Mouse (Mus musculus) MEL (cell line): ENCODE data around the gene Prdm16. TPM values are rescaled to one million over a fixed set of nuclear protein-coding genes. Genes with fewer than 3 reads are reported as not detected.

Experiments used
- DNase-seq: peaks from one replicate; pipeline ENCODE4 v3.0.0; 2011; ENCODE audit warnings: low read depth, low spot score
- H3K27ac ChIP-seq: 2 replicates; pipeline ENCODE4 v1.5.1; 2012; ENCODE audit warnings: low read depth, mild to moderate bottlenecking, control low read depth, low read length, moderate library complexity; ENCODE audit not compliant: control insufficient read depth
- H3K27me3 ChIP-seq, 2 experiments: fragments of 150-350 bp in 1 of 2; sonication (generic) in 1 of 2; 2 replicates each; pipeline ENCODE4 v1.6.1; 2012; ENCODE audit warnings: low read length in 2 of 2, mild to moderate bottlenecking in 2 of 2, improper control_type of control experiment in 1 of 2, moderate library complexity in 1 of 2; ENCODE audit not compliant: insufficient read depth in 2 of 2, control insufficient read depth in 1 of 2
- H3K36me3 ChIP-seq, 2 experiments: 2 replicates each; pipeline ENCODE4 v1.6.1; 2012 to 2014; ENCODE audit warnings: low read length in 2 of 2, improper control_type of control experiment in 1 of 2, inconsistent platforms in 1 of 2, mild to moderate bottlenecking in 1 of 2; ENCODE audit not compliant: insufficient read depth in 2 of 2, control insufficient read depth in 1 of 2
- H3K4me1 ChIP-seq, 2 experiments: fragments of 150-350 bp in 1 of 2; sonication (generic) in 1 of 2; 2 replicates each; pipeline ENCODE4 v1.6.1; 2012; ENCODE audit warnings: low read length in 2 of 2, improper control_type of control experiment in 1 of 2, mild to moderate bottlenecking in 1 of 2; ENCODE audit not compliant: insufficient read depth in 2 of 2, control insufficient read depth in 1 of 2
- H3K4me3 ChIP-seq, 2 experiments: fragments of 150-350 bp in 1 of 2; sonication (generic) in 1 of 2; 2 replicates each; pipeline ENCODE4 v1.5.1; 2012; ENCODE audit warnings: low read depth in 2 of 2, low read length in 2 of 2, mild to moderate bottlenecking in 2 of 2, moderate library complexity in 2 of 2, control low read depth in 1 of 2, improper control_type of control experiment in 1 of 2; ENCODE audit not compliant: control insufficient read depth in 1 of 2, insufficient read depth in 1 of 2
- H3K79me2 ChIP-seq: 2 replicates; pipeline ENCODE4 v1.6.1; 2012; ENCODE audit warnings: mild to moderate bottlenecking, low read length, moderate library complexity; ENCODE audit not compliant: control insufficient read depth, poor library complexity, insufficient read depth
- H3K9ac ChIP-seq: 2 replicates; pipeline ENCODE4 v1.6.1; 2012; ENCODE audit warnings: low read depth, mild to moderate bottlenecking, control low read depth, low read length, moderate library complexity; ENCODE audit not compliant: control insufficient read depth, poor library complexity, severe bottlenecking
- H3K9me3 ChIP-seq: fragments of 150-350 bp; sonication (generic); replicated peaks from 2 replicates; pipeline ENCODE4 v1.6.1; 2012; ENCODE audit warnings: mild to moderate bottlenecking, low read length, improper control_type of control experiment, moderate library complexity; ENCODE audit not compliant: insufficient read depth
- CTCF ChIP-seq, 3 experiments: IDR thresholded peaks in 2 of 3; conservative IDR thresholded peaks in 1 of 3; 2 replicates each; pipeline ENCODE4 v1.5.1; 2011 to 2012; ENCODE audit warnings: low read length in 3 of 3, low read depth in 2 of 3, mild to moderate bottlenecking in 2 of 3, improper control_type of control experiment in 1 of 3, inconsistent platforms in 1 of 3, mixed read lengths in 1 of 3, moderate library complexity in 1 of 3; ENCODE audit not compliant: control insufficient read depth in 1 of 3, insufficient read depth in 1 of 3, poor library complexity in 1 of 3, severe bottlenecking in 1 of 3
- E2F4 ChIP-seq: IDR thresholded peaks from 2 replicates; pipeline ENCODE4 v1.6.1; 2011; ENCODE audit warnings: low read depth, low read length, improper control_type of control experiment, borderline replicate concordance
- ELF1 ChIP-seq: IDR thresholded peaks from 2 replicates; pipeline ENCODE4 v1.6.1; 2014; ENCODE audit warnings: low read depth, mild to moderate bottlenecking, inconsistent platforms, low read length, improper control_type of control experiment, moderate library complexity
- EP300 ChIP-seq, 2 experiments: IDR thresholded peaks; 2 replicates each; pipeline ENCODE4 v1.6.1; 2011; ENCODE audit warnings: improper control_type of control experiment in 2 of 2, low read length in 2 of 2, low read depth in 1 of 2, mild to moderate bottlenecking in 1 of 2
- ETS1 ChIP-seq: IDR thresholded peaks from 2 replicates; pipeline ENCODE4 v1.6.1; 2012; ENCODE audit warnings: low read depth, mild to moderate bottlenecking, inconsistent platforms, low read length, improper control_type of control experiment, moderate library complexity
- GATA1 ChIP-seq: IDR thresholded peaks from 2 replicates; pipeline ENCODE4 v1.6.1; 2011; ENCODE audit warnings: low read depth, low read length, improper control_type of control experiment
- HCFC1 ChIP-seq: IDR thresholded peaks from 2 replicates; pipeline ENCODE4 v1.6.1; 2012; ENCODE audit warnings: low read depth, mild to moderate bottlenecking, inconsistent platforms, low read length, improper control_type of control experiment, moderate library complexity
- KAT2A ChIP-seq: conservative IDR thresholded peaks from 2 replicates; pipeline ENCODE4 v1.6.1; 2012; ENCODE audit warnings: low read depth, low read length, improper control_type of control experiment, inconsistent platforms
- MAFK ChIP-seq: IDR thresholded peaks from 2 replicates; pipeline ENCODE4 v1.6.1; 2011; ENCODE audit warnings: low read depth, mild to moderate bottlenecking, low read length, improper control_type of control experiment, borderline replicate concordance
- MXI1 ChIP-seq: IDR thresholded peaks from 2 replicates; pipeline ENCODE4 v1.6.1; 2011; ENCODE audit warnings: mild to moderate bottlenecking, low read depth, low read length, improper control_type of control experiment
- MYB ChIP-seq: IDR thresholded peaks from 2 replicates; pipeline ENCODE4 v1.6.1; 2011; ENCODE audit warnings: mild to moderate bottlenecking, low read depth, low read length, improper control_type of control experiment
- MYC ChIP-seq: IDR thresholded peaks from 2 replicates; pipeline ENCODE4 v1.6.1; 2011; ENCODE audit warnings: low read depth, mild to moderate bottlenecking, low read length, improper control_type of control experiment, moderate library complexity
- NELFE ChIP-seq: IDR thresholded peaks from 2 replicates; pipeline ENCODE4 v1.6.1; 2011; ENCODE audit warnings: low read depth, low read length, improper control_type of control experiment
- NRF1 ChIP-seq: IDR thresholded peaks from 2 replicates; pipeline ENCODE4 v1.6.1; 2014; ENCODE audit warnings: low read depth, mild to moderate bottlenecking, inconsistent platforms, low read length, improper control_type of control experiment, moderate library complexity; ENCODE audit not compliant: poor library complexity, insufficient read depth, severe bottlenecking
- POLR2A ChIP-seq, 2 experiments: IDR thresholded peaks; 2 replicates each; pipeline ENCODE4 v1.6.1; 2011 to 2012; ENCODE audit warnings: low read length in 2 of 2, mild to moderate bottlenecking in 2 of 2, control low read depth in 1 of 2, improper control_type of control experiment in 1 of 2, low read depth in 1 of 2, moderate library complexity in 1 of 2; ENCODE audit not compliant: control insufficient read depth in 1 of 2, insufficient read depth in 1 of 2, poor library complexity in 1 of 2
- POLR2AphosphoS2 ChIP-seq: IDR thresholded peaks from 2 replicates; pipeline ENCODE4 v1.6.1; 2011; ENCODE audit warnings: low read length, improper control_type of control experiment
- SIN3A ChIP-seq: IDR thresholded peaks from 2 replicates; pipeline ENCODE4 v1.6.1; 2012; ENCODE audit warnings: low read length, improper control_type of control experiment, inconsistent platforms
- SMC3 ChIP-seq: IDR thresholded peaks from 2 replicates; pipeline ENCODE4 v1.6.1; 2011; ENCODE audit warnings: low read depth, low read length, improper control_type of control experiment
- TAL1 ChIP-seq: IDR thresholded peaks from 2 replicates; pipeline ENCODE4 v1.6.1; 2012; ENCODE audit warnings: mild to moderate bottlenecking, inconsistent platforms, low read length, moderate library complexity, mixed read lengths
- TBP ChIP-seq: IDR thresholded peaks from 2 replicates; pipeline ENCODE4 v1.8.0; 2011; ENCODE audit warnings: low read depth, low read length, improper control_type of control experiment
- TCF12 ChIP-seq: IDR thresholded peaks from 2 replicates; pipeline ENCODE4 v1.6.1; 2014; ENCODE audit warnings: low read depth, mild to moderate bottlenecking, inconsistent platforms, low read length, improper control_type of control experiment, moderate library complexity
- UBTF ChIP-seq: IDR thresholded peaks from 2 replicates; pipeline ENCODE4 v1.6.1; 2012; ENCODE audit warnings: low read depth, mild to moderate bottlenecking, inconsistent platforms, low read length, improper control_type of control experiment, moderate library complexity, borderline replicate concordance; ENCODE audit not compliant: insufficient read depth
- USF2 ChIP-seq, 2 experiments: IDR thresholded peaks; 2 replicates each; pipeline ENCODE4 v1.6.1; 2011 to 2012; ENCODE audit warnings: improper control_type of control experiment in 2 of 2, low read length in 2 of 2, borderline replicate concordance in 1 of 2, inconsistent platforms in 1 of 2, low read depth in 1 of 2, mild to moderate bottlenecking in 1 of 2; ENCODE audit not compliant: insufficient read depth in 1 of 2
- ZNF384 ChIP-seq: IDR thresholded peaks from 2 replicates; pipeline ENCODE4 v1.6.1; 2012; ENCODE audit warnings: low read depth, mild to moderate bottlenecking, inconsistent platforms, low read length, improper control_type of control experiment
- polyA plus RNA-seq, 2 experiments: library from polyadenylated mRNA; stranded (reverse) in 1 of 2; unstranded in 1 of 2; fragments of >175 nt in 1 of 2; fragments of >200 nt in 1 of 2; gene quantifications; 2 replicates each; pipeline versions ENCODE4 v1.2.1 to v1.2.4; 2012; ENCODE audit warnings: low replicate concordance in 2 of 2, low read depth in 1 of 2; ENCODE audit not compliant: insufficient read length in 2 of 2, insufficient read depth in 1 of 2, missing spikeins in 1 of 2
- total RNA-seq: library from RNA; depleted of rRNA; stranded (reverse); fragments of 300-350 nt; gene quantifications from 2 replicates; pipeline ENCODE4 v1.2.3, GENCODE M21; 2012

The Prdm16 gene
- total and polyA plus RNA-seq, 3 experiments: not detected

DNA sequence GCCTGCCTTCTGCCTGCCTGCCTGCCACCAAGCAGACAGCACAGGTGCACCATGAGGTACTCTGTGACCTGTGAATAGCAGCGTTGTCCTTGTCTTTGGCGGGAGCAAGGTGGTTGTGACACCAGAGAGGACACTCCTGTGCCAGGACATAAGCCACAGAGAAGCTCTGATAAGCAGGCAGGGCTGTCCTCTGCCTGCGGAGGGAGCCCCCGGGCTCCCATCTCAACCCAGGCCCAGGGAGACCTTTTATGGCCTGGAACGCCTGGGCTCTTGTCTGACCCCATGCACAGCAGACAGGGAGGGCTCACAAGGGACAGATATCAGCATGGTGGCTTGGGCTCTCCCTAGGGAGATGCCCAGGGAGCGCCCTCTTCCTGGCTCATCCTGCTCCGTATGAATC is 118.7 kb downstream of the Prdm16 start:
- Histone ChIP-seq H3K36me3 (no peaks in the 10 kb centered on the region), H3K4me1 (no peaks in the 10 kb centered on the region), H3K9ac (no peak overlapping the region), H3K9me3 (no peaks in the 10 kb centered on the region), H3K27ac (no peak overlapping the region), H3K4me3 (no peak overlapping the region), H3K27me3 (no peaks in the 10 kb centered on the region), H3K79me2 (no peaks in the 10 kb centered on the region)
- no peak for TF ChIP-seq E2F4
- no peak for TF ChIP-seq MYC
- no peak for TF ChIP-seq MYB
- TF ChIP-seq HCFC1: no peak
- no peak for TF ChIP-seq EP300 (IDR thresholded peaks at IDR 0.05; ENCODE audit: low read depth in 1 of 2, low read length in 2 of 2)
- TF ChIP-seq GATA1: no peak
- no peak for TF ChIP-seq ZNF384
- no peak for TF ChIP-seq ELF1
- TF ChIP-seq KAT2A: no peak
- TF ChIP-seq NRF1: no peak
- no peak for TF ChIP-seq MAFK
- no peak for TF ChIP-seq USF2 (IDR thresholded peaks at IDR 0.05; ENCODE audit: borderline replicate concordance in 1 of 2, insufficient read depth in 1 of 2, low read depth in 1 of 2, low read length in 2 of 2)
- no peak for DNase-seq

DNA sequence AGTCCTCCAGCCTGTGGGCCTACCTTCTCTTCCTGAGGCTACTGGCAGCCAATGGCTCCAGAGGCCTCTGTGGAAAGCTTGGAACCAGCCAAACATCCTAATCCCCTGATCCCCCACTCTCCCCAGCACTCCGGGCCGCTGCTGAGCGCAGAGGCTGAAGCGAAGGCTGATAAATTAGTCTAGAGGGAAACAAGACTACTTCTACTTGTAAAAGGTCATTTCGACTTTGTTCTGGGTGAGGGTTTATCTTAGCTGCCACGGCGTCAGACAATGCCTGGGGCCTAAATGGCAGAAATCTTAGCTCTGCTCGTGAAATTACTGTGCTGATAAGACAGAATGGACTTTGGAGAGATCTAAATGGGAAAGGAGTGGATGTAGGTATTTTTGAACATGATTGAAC is 120.2 kb downstream of the Prdm16 start:
- no peak overlapping the region for H3K27ac ChIP-seq
- no peak overlapping the region for H3K9ac ChIP-seq
- no peaks in the 10 kb centered on the region for H3K27me3 ChIP-seq
- TF ChIP-seq MYC: no peak
- TF ChIP-seq MXI1: no peak
- TF ChIP-seq TBP: no peak
- TF ChIP-seq CTCF (IDR thresholded peaks at IDR 0.05 in 2 of 3, conservative IDR thresholded peaks at IDR 0.05 in 1 of 3; ENCODE audit: control insufficient read depth in 1 of 3, insufficient read depth in 1 of 3, low read depth in 2 of 3, low read length in 3 of 3, poor library complexity in 1 of 3, severe bottlenecking in 1 of 3): no peak
- no peak for TF ChIP-seq SMC3
- no peak for TF ChIP-seq POLR2AphosphoS2
- no peak for TF ChIP-seq POLR2A (IDR thresholded peaks at IDR 0.05; ENCODE audit: control insufficient read depth in 1 of 2, insufficient read depth in 1 of 2, low read depth in 1 of 2, low read length in 2 of 2, poor library complexity in 1 of 2)
- no peak for TF ChIP-seq TCF12
- no peak for TF ChIP-seq TAL1
- TF ChIP-seq ETS1: no peak
- TF ChIP-seq ZNF384: no peak
- TF ChIP-seq SIN3A: no peak
- TF ChIP-seq UBTF: no peak
- no peak for TF ChIP-seq NELFE
- TF ChIP-seq HCFC1: no peak
- H3K4me3 ChIP-seq: no peak overlapping the region
- no peaks in the 10 kb centered on the region for H3K79me2 ChIP-seq
- DNase-seq: no peak
- H3K9me3 ChIP-seq: no peaks in the 10 kb centered on the region
- H3K4me1 ChIP-seq: no peaks in the 10 kb centered on the region
- H3K36me3 ChIP-seq: no peaks in the 10 kb centered on the region
